Mouse (Mus musculus) stomach, adult 2 months (tissue): ENCODE results near the gene Caly. TPM values are rescaled to one million over a fixed set of nuclear protein-coding genes. Genes with fewer than 3 reads are reported as not detected.

Experiments used
- polyA plus RNA-seq: library from polyadenylated mRNA; depleted of rRNA; stranded (reverse); fragments of >200 nt; gene quantifications from 2 replicates; pipeline ENCODE4 v1.2.3, GENCODE M21; 2012; rRNA removed

Caly gene
- 1.3 and 1.5 TPM in 2 replicates for polyA plus RNA-seq

DNA sequence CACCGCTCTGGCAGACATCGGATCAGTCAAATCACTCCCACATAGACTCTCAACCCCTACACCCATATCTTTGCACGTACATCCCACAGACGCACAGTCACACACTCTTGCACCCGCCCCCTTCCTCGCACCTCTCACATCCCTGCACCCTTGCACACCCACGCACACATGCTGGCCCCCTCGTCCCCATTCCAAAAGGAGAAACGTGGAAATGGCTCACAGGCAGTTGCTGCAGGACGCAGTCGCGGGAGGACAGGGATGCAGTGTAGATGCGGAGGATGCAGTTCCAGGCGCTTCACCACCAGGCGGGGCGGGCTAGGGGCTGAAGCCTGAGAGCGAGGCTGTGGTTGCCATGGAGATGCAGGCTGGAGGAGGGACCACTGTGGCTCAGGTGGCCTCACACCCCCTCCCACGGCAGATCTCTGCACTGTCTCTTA, at the start of gene Caly:
TSS of gene Caly (minus strand) at position 307 of the 437 bp plus-strand sequence.

DNA sequence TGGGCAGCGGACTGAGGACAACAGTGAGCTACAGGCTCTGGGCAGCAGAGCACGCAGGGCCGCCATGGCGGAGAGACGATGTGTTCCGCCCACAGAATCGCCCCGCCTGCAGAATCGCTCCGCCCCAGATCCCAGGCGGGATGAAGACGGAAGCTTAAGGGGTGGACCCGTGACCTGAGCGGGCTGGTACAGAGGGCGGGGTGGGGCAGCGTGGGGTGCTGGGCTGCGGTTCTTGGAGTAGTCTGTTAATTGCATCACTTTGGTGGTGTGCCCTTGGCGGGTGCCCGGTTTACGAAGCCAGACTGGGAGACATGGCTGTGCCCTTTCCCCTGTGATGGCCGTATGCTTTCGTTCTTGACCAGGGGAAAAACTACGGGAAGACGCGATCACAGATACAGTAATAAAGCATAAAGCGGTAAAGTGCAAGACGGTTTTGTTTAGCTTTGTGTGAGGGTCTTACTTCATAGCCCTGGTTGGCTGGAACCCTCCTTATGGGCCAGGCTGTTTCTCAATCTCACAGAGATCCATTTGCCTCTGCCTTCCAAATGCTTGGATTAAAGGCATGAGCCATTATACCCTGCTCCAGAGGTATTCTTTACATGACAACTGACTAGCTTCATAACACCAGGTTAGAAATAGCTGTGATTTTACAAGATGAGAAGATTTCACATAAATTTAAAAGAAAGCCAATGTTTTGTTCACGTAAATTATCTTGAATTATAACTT, 34.1 kb upstream of the Caly start, which contains the start of gene Echs1:
TSS of gene Echs1 (minus strand) at position 148 of the 726 bp plus-strand sequence.

DNA sequence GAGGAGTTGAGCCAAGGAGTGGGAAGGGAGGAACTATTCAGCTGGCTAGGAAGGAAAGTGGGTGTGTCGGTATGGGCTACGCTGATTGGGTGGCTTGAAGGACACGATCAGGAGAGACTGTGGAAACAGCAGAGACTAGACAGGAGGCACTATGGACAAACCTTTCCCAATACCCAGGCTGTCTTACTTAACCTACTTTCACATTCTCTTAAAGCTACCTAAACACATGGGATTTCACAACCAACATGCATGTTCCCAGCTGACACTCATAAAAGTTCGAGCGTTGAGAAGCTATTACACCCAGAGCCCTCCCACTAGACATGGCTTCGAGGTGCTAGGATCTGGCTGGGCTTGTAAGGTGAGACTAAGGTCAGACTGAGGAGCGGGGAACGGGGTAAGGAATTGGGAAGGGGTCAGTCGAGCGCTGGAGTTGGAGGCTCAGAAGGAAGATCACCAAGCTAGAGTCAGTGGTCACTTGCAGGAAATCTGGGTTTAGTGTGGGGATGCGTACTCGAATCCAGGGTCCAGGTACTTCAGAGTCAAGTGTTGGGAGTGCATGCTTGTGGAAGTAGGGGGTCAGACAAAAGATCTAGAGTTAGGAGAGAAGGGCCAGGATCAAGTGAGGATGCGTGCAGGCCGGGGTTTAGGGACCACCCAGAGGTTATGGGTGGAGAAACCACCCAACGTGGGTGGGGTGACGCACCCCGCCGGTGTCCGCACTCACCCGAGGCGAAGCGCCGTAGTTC, 33.4 kb upstream of the Caly start, which contains the start of gene Paox:
TSS of gene Paox (plus strand) at position 217 of the 746 bp plus-strand sequence.

DNA sequence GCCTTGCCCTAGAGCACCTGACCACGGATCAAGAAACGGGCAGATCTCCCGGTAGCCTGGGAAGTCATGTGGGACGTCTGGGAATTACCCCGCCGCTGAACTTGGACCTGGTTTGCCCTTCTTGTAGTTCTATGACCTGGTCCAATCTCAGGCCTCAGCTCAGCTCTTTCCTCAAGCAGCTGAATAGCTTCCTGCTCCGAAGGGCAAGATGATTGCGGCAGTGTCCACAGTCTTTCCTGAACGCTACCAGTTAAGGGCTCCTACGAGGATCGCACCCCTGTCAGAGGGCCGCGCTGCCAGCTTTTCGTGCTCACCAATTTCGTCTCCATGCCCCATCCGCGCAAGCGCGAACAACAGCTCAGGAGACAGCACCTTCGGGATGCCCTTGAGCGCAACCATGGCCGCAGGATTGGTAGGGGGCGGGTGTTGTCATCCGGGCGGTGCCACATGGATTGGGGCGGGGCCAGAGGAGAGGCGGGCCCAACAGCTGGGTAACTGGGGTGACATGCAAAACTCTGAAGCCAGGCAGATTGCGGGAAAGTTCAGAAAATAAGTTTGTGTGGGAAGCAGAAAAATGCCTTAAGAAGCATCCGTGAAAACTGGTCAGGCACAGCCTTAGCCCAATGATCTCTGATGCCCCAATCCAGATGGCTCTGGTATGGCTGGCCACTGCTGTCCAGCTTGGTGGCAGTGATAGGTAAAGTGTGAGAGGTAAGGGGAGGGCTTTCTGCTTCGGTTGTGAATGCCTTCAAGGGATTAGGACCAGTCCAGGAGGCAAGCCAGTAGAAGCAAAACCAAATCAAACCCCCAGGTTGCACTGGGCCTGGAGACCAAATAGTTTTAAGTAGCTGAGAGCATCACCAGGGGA, 19.9 kb upstream of the Caly start, which contains the start of gene Fuom:
TSS of gene Fuom (minus strand) at position 449 of the 868 bp plus-strand sequence.

DNA sequence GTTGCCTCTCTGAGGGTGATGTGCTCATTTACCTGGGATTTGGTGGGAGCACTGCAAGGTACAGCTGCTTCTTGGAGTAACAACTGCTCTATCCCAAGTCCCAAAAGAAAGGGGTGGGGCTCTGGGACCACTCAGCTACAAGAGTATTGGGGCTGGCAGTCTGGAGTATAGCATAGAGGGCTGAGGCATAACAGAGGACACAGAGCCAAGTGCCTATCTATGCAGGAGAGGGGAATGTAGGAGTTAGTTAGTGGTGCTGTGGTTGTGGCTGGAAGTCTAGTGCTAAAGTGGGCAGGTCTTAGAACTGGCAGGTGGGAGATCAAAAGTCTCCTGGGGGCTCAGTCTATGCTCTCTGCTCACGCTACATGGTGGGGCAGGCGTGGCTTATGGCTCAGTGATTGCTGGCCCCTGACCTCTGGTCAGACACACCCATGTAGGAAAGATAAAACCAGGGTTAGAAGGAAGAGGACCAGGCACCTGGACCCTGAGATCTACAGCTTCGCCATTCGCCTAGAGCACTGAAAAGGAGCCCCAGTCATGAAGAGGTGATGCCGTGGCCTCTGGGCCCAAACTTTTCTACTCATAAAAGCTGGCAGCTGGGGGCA, 10.7 kb upstream of the Caly start, which contains the start of gene Prap1:
TSS of gene Prap1 (plus strand) at position 472 of the 605 bp plus-strand sequence.

DNA sequence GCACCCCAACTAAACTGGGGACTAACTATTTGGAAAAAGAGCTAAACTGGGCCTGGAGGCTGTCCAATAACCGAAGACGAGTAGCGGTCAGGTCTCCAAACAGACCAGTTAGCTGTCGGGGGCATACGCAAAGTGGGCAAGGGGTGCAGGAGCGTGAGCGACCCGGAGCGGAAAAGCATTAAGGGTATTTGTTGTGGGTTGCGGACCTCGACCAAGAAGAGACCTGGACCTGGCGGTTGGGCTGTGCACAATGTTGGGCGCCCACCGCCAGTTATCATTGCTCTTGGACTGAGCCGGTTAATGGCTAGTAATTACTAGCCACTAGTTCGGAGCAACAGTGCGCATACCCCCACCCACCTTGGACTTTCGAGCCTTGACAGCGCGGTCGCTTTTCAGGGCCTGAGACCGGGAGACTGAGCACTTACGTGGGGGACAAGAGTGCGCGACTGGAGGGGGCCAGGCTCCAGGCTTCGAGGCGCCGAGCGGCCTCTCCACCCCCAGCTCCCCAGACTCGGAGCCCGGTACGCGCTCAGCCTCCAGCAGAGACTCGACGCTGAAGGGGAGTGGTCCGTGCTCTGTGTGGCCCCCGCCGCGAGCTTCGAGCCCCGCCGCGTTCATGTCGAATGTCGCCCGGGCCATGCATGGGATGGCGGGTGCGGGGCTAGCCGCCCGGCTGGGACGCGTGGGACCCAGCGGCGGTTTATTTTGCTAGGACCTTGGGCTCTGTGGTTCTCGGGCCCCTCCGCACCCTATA, 33.8 kb downstream of the Caly start, which contains the start of gene Msx3:
TSS of gene Msx3 (minus strand) at position 729 of the 754 bp plus-strand sequence.

DNA sequence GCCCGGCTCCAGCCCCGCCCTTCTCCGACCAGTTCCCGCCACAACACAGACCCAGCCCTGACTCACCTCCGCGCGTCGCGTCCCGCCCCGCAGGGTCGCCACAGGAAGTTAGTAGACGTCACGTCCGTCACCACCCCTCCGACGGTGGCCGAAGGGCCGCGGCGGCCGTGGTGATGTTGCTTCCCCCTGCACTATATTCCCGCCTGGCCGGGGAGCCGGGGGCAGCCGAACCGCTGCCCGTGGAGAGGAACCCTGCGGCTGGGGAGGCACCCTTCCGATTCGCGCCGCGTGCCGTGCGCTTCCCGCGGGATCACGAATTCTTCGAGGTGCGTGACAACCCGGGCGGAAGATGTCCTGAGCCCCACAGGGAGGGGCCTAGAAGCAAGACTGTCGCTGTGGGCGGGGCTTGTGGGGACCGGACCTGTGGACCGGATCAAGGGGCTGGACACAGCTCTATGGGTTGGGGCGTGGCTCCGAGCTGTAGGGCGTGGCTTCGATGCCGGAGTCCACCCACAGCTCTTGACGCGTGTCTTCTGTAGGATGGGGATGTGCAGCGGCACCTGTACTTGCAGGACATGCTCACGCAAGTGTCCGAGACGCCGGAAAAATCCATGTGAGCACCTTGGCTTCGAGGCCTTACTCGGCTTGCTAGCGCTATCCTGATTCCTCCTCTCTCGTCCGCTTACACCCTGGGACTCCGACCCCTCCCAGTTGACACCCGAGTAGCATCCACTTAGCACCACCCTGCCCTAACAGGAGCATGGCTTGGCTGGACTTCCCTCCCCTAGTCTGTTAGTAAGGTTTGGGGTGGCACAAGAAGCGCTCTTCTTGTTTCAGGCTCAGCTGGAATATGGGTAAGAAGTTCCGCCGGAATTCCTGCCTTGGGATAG, 45.8 kb downstream of the Caly start, which contains the start of the genes Zfp511 and Tubgcp2:
TSS of gene Zfp511 (plus strand) at position 111 of the 890 bp plus-strand sequence.
TSS of gene Tubgcp2 (minus strand) at position 389 of the 890 bp plus-strand sequence.

Other genes with a start within 250 kb of the Caly start
- gene Adgra1, start 248.4 kb downstream of the Caly start, polyA plus RNA-seq, result 0.53 and 0.76 TPM in 2 replicates
- gene Kndc1, start 187.9 kb downstream of the Caly start, polyA plus RNA-seq, result 0.08 and 0.10 TPM in 2 replicates
- 0.13 TPM in 1 of 2 replicates, not detected in the other for gene Utf1, start 138.8 kb downstream of the Caly start, polyA plus RNA-seq
- gene 6430531B16Rik, start 103.8 kb downstream of the Caly start, polyA plus RNA-seq, result 0.19 TPM in 1 of 2 replicates, not detected in the other
- 3.8 and 6.5 TPM in 2 replicates for gene Adam8, start 90.0 kb downstream of the Caly start, polyA plus RNA-seq
- 26.5 and 83.0 TPM in 2 replicates for gene Zfp511, start 46.2 kb downstream of the Caly start, polyA plus RNA-seq
- 4.4 and 5.4 TPM in 2 replicates for gene Tubgcp2, start 45.9 kb downstream of the Caly start, polyA plus RNA-seq
- gene Msx3, start 33.5 kb downstream of the Caly start, polyA plus RNA-seq, result 0.02 and 0.23 TPM in 2 replicates
- gene Prap1, start 10.8 kb upstream of the Caly start, polyA plus RNA-seq, result 2.4 and 4.5 TPM in 2 replicates
- 27.3 and 41.5 TPM in 2 replicates for gene Fuom, start 19.9 kb upstream of the Caly start, polyA plus RNA-seq
- 9.9 and 10.1 TPM in 2 replicates for gene Paox, start 33.3 kb upstream of the Caly start, polyA plus RNA-seq
- 30.1 and 31.6 TPM in 2 replicates for gene Echs1, start 33.9 kb upstream of the Caly start, polyA plus RNA-seq
- 7.8 and 13.6 TPM in 2 replicates for gene Mtg1, start 55.0 kb upstream of the Caly start, polyA plus RNA-seq
- 0.20 and 1.9 TPM in 2 replicates for gene Sprn, start 72.3 kb upstream of the Caly start, polyA plus RNA-seq
- not detected in 2 replicates for gene Olfr522, start 82.2 kb upstream of the Caly start, polyA plus RNA-seq
- not detected in 2 replicates for gene Olfr523, start 90.7 kb upstream of the Caly start, polyA plus RNA-seq
- not detected in 2 replicates for gene Olfr524, start 123.4 kb upstream of the Caly start, polyA plus RNA-seq
- 0.13 and 0.28 TPM in 2 replicates for gene Cd163l1, start 135.7 kb upstream of the Caly start, polyA plus RNA-seq
- gene 5830411N06Rik, start 164.7 kb upstream of the Caly start, polyA plus RNA-seq, result not detected in 2 replicates
- gene Olfr525, start 238.3 kb upstream of the Caly start, polyA plus RNA-seq, result not detected in 2 replicates